Mouse (Mus musculus) kidney, adult 18-20 months (tissue): ENCODE measurements around the gene Cadm2.

Experiments used
- DNase-seq: peaks from one replicate; pipeline ENCODE4 v3.0.0; 2021

Gene Cadm2

GRCm38 (mm10) chr16:67482542-67482941 is 138.2 kb downstream of the Cadm2 start:
- no peak for DNase-seq

- no peak for DNase-seq
Observed at GRCm38 (mm10) chr16:67467041-67467440, 153.7 kb downstream of the Cadm2 start.

- no peak for DNase-seq
Observed at GRCm38 (mm10) chr16:67436301-67436700, 184.4 kb downstream of the Cadm2 start.

- DNase-seq: no peak
Observed at GRCm38 (mm10) chr16:67425371-67425770, 195.3 kb downstream of the Cadm2 start.

GRCm38 (mm10) chr16:67410926-67411325 is 209.8 kb downstream of the Cadm2 start:
- DNase-seq: no peak

- DNase-seq: no peak
Observed at GRCm38 (mm10) chr16:67410482-67410881, 210.2 kb downstream of the Cadm2 start.

- no peak for DNase-seq
Observed at GRCm38 (mm10) chr16:67367745-67368144, 253.0 kb downstream of the Cadm2 start.

GRCm38 (mm10) chr16:67348011-67348410 is 272.7 kb downstream of the Cadm2 start:
- DNase-seq: no peak

- no peak for DNase-seq
Observed at GRCm38 (mm10) chr16:67347561-67347960, 273.1 kb downstream of the Cadm2 start.

GRCm38 (mm10) chr16:67346621-67347290 is 274.0 kb downstream of the Cadm2 start:
- DNase-seq: no peak

GRCm38 (mm10) chr16:67344194-67344593 is 276.5 kb downstream of the Cadm2 start:
- no peak for DNase-seq

- DNase-seq: no peak
Observed at GRCm38 (mm10) chr16:67311033-67311432, 309.7 kb downstream of the Cadm2 start.

GRCm38 (mm10) chr16:67284664-67285063 is 336.0 kb downstream of the Cadm2 start:
- DNase-seq: no peak

- DNase-seq: no peak
Observed at GRCm38 (mm10) chr16:67243598-67243997, 377.1 kb downstream of the Cadm2 start.

- DNase-seq: no peak
Observed at GRCm38 (mm10) chr16:67234862-67235261, 385.8 kb downstream of the Cadm2 start.

- DNase-seq: no peak
Observed at GRCm38 (mm10) chr16:67226696-67227095, 394.0 kb downstream of the Cadm2 start.

GRCm38 (mm10) chr16:67203329-67203728 is 417.4 kb downstream of the Cadm2 start:
- DNase-seq: no peak

- DNase-seq: no peak
Observed at GRCm38 (mm10) chr16:67192852-67193415, 427.8 kb downstream of the Cadm2 start.

GRCm38 (mm10) chr16:67192395-67192794 is 428.3 kb downstream of the Cadm2 start:
- no peak for DNase-seq

GRCm38 (mm10) chr16:67186322-67186721 is 434.4 kb downstream of the Cadm2 start:
- DNase-seq: no peak

- DNase-seq: no peak
Observed at GRCm38 (mm10) chr16:67182958-67183357, 437.8 kb downstream of the Cadm2 start.

GRCm38 (mm10) chr16:67175386-67175785 is 445.3 kb downstream of the Cadm2 start:
- DNase-seq: no peak

- no peak for DNase-seq
Observed at GRCm38 (mm10) chr16:67162211-67162790, 458.4 kb downstream of the Cadm2 start.

GRCm38 (mm10) chr16:67124811-67125210 is 495.9 kb downstream of the Cadm2 start:
- no peak for DNase-seq

- DNase-seq: no peak
Observed at GRCm38 (mm10) chr16:67122532-67122931, 498.2 kb downstream of the Cadm2 start.
